Mouse (Mus musculus): ENCODE data around the gene Tex22. TPM values are rescaled to one million over a fixed set of nuclear protein-coding genes. Genes with fewer than 3 reads are reported as not detected.

Gene Tex22
- 0.38 TPM in 1 of 2 replicates, not detected in the other for total RNA-seq (2017)

GRCm38 (mm10) chr12:113074329-113075062 is at the start of gene Tex22:
Gene Tex22 (plus strand): TSS chr12:113074502.
- peak; percentile 68 to 77 for ATAC-seq (replicated peaks in 1 of 2; ENCODE audit: insufficient read depth in 1 of 2, low FRiP score in 2 of 2, low TSS enrichment in 1 of 2, low read depth in 1 of 2, poor library complexity in 2 of 2, severe bottlenecking in 2 of 2)

- ATAC-seq (replicated peaks in 1 of 2; ENCODE audit: insufficient read depth in 1 of 2, low FRiP score in 2 of 2, low TSS enrichment in 1 of 2, low read depth in 1 of 2, poor library complexity in 2 of 2, severe bottlenecking in 2 of 2) = no peak; a peak in 1 of 4 replicates
These were observed 47.7 kb upstream of the Tex22 start for GRCm38 (mm10) chr12:113026557-113026956.

GRCm38 (mm10) chr12:113027495-113027894 is 46.8 kb upstream of the Tex22 start:
- no peak for ATAC-seq (replicated peaks in 1 of 2; ENCODE audit: insufficient read depth in 1 of 2, low FRiP score in 2 of 2, low TSS enrichment in 1 of 2, low read depth in 1 of 2, poor library complexity in 2 of 2, severe bottlenecking in 2 of 2)

- no peak for ATAC-seq (replicated peaks in 1 of 2; ENCODE audit: insufficient read depth in 1 of 2, low FRiP score in 2 of 2, low TSS enrichment in 1 of 2, low read depth in 1 of 2, poor library complexity in 2 of 2, severe bottlenecking in 2 of 2)
These were observed 46.2 kb upstream of the Tex22 start for GRCm38 (mm10) chr12:113028067-113028466.

- ATAC-seq (replicated peaks in 1 of 2; ENCODE audit: insufficient read depth in 1 of 2, low FRiP score in 2 of 2, low TSS enrichment in 1 of 2, low read depth in 1 of 2, poor library complexity in 2 of 2, severe bottlenecking in 2 of 2) = no peak
These were observed 45.4 kb upstream of the Tex22 start for GRCm38 (mm10) chr12:113028898-113029297.

GRCm38 (mm10) chr12:113030046-113030445 is 44.3 kb upstream of the Tex22 start:
- no peak for ATAC-seq (replicated peaks in 1 of 2; ENCODE audit: insufficient read depth in 1 of 2, low FRiP score in 2 of 2, low TSS enrichment in 1 of 2, low read depth in 1 of 2, poor library complexity in 2 of 2, severe bottlenecking in 2 of 2)

GRCm38 (mm10) chr12:113030993-113031392 is 43.3 kb upstream of the Tex22 start:
- ATAC-seq (replicated peaks in 1 of 2; ENCODE audit: insufficient read depth in 1 of 2, low FRiP score in 2 of 2, low TSS enrichment in 1 of 2, low read depth in 1 of 2, poor library complexity in 2 of 2, severe bottlenecking in 2 of 2) = peak; percentile 22 to 24; a peak in 3 of 4 replicates

- no peak for ATAC-seq (replicated peaks in 1 of 2; ENCODE audit: insufficient read depth in 1 of 2, low FRiP score in 2 of 2, low TSS enrichment in 1 of 2, low read depth in 1 of 2, poor library complexity in 2 of 2, severe bottlenecking in 2 of 2)
These were observed 42.9 kb upstream of the Tex22 start for GRCm38 (mm10) chr12:113031441-113031840.

GRCm38 (mm10) chr12:113032296-113033250 is 41.7 kb upstream of the Tex22 start:
- no peak for ATAC-seq (replicated peaks in 1 of 2; ENCODE audit: insufficient read depth in 1 of 2, low FRiP score in 2 of 2, low TSS enrichment in 1 of 2, low read depth in 1 of 2, poor library complexity in 2 of 2, severe bottlenecking in 2 of 2)

GRCm38 (mm10) chr12:113035093-113035492 is 39.2 kb upstream of the Tex22 start:
- ATAC-seq (replicated peaks in 1 of 2; ENCODE audit: insufficient read depth in 1 of 2, low FRiP score in 2 of 2, low TSS enrichment in 1 of 2, low read depth in 1 of 2, poor library complexity in 2 of 2, severe bottlenecking in 2 of 2) = no peak

GRCm38 (mm10) chr12:113036996-113037395 is 37.3 kb upstream of the Tex22 start:
- ATAC-seq (replicated peaks in 1 of 2; ENCODE audit: insufficient read depth in 1 of 2, low FRiP score in 2 of 2, low TSS enrichment in 1 of 2, low read depth in 1 of 2, poor library complexity in 2 of 2, severe bottlenecking in 2 of 2) = no peak

GRCm38 (mm10) chr12:113038414-113038813 is 35.9 kb upstream of the Tex22 start:
- ATAC-seq (replicated peaks in 1 of 2; ENCODE audit: insufficient read depth in 1 of 2, low FRiP score in 2 of 2, low TSS enrichment in 1 of 2, low read depth in 1 of 2, poor library complexity in 2 of 2, severe bottlenecking in 2 of 2) = no peak

- no peak; a peak in 1 of 4 replicates for ATAC-seq (replicated peaks in 1 of 2; ENCODE audit: insufficient read depth in 1 of 2, low FRiP score in 2 of 2, low TSS enrichment in 1 of 2, low read depth in 1 of 2, poor library complexity in 2 of 2, severe bottlenecking in 2 of 2)
These were observed 32.5 kb upstream of the Tex22 start for GRCm38 (mm10) chr12:113041481-113042439.

GRCm38 (mm10) chr12:113042543-113042942 is 31.8 kb upstream of the Tex22 start:
- ATAC-seq (replicated peaks in 1 of 2; ENCODE audit: insufficient read depth in 1 of 2, low FRiP score in 2 of 2, low TSS enrichment in 1 of 2, low read depth in 1 of 2, poor library complexity in 2 of 2, severe bottlenecking in 2 of 2) = peak in 1 of 2 experiments; percentile 22; a peak in 1 of 4 replicates

- ATAC-seq (replicated peaks in 1 of 2; ENCODE audit: insufficient read depth in 1 of 2, low FRiP score in 2 of 2, low TSS enrichment in 1 of 2, low read depth in 1 of 2, poor library complexity in 2 of 2, severe bottlenecking in 2 of 2) = no peak
These were observed 29.2 kb upstream of the Tex22 start for GRCm38 (mm10) chr12:113044916-113045677.

GRCm38 (mm10) chr12:113046861-113047260 is 27.4 kb upstream of the Tex22 start:
- peak; percentile 53 to 57 for ATAC-seq (replicated peaks in 1 of 2; ENCODE audit: insufficient read depth in 1 of 2, low FRiP score in 2 of 2, low TSS enrichment in 1 of 2, low read depth in 1 of 2, poor library complexity in 2 of 2, severe bottlenecking in 2 of 2)

Data from hematopoietic stem cell, adult 5-6 weeks (primary cell).